Mouse (Mus musculus): ENCODE data around the gene Arv1.

DNA sequence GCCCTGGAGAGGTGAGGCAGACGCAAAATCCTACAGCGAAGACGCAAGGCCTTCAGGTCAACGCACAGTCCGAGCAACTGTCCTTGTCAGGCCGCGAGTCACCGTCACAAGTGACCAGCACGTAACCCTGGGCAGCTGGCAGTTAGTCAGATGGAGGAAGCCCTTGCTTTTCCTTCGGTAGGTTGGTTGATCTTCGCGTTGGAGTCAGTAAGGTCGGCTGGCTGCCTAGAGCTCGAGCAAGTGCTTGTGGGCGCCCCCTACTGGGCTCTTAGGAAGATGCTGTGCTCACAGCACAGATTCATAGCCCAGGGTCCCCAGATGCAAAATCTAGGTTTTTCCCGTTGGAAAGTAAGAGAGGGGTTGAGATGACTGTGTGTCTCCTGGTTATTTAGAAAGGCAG is 53.8 kb downstream of the Arv1 start:
- TF ChIP-seq CTCF (IDR thresholded peaks at IDR 0.05; ENCODE audit: low read depth, low read length) (no peak), GATA1 (IDR thresholded peaks at IDR 0.05; ENCODE audit: borderline replicate concordance, low read length) (no peak), POLR2AphosphoS5 (IDR thresholded peaks at IDR 0.05; ENCODE audit: insufficient replicate concordance, low read depth, low read length) (no peak), TAL1 (conservative IDR thresholded peaks at IDR 0.05; ENCODE audit: low read depth, low read length) (no peak)
